Mouse (Mus musculus) limb, embryonic 13.5 days (tissue): ENCODE results near the gene Stat4. TPM values are rescaled to one million over a fixed set of nuclear protein-coding genes. Genes with fewer than 3 reads are reported as not detected.

Source experiments
- ATAC-seq: fragments of 200-750 bp; cut with Nextera tagmentation; 2 replicates; pipeline ENCODE4 v1.8.0; 2017; ENCODE audit warnings: low read depth, moderate number of reproducible peaks, moderate TSS enrichment; ENCODE audit not compliant: low FRiP score
- H3K27ac ChIP-seq: fragments of 300-500 bp; sonication (generic); 2 replicates; pipeline ENCODE4 v1.5.1; 2015; ENCODE audit warnings: inconsistent platforms, mild to moderate bottlenecking, moderate library complexity
- H3K27me3 ChIP-seq: fragments of 300-500 bp; sonication (generic); 2 replicates; pipeline ENCODE4 v1.6.1; 2015; ENCODE audit warnings: mild to moderate bottlenecking, inconsistent platforms
- H3K36me3 ChIP-seq: fragments of 300-500 bp; sonication (generic); 2 replicates; pipeline ENCODE4 v1.6.1; 2015; ENCODE audit warnings: inconsistent platforms, mild to moderate bottlenecking, moderate library complexity
- H3K4me1 ChIP-seq: fragments of 300-500 bp; sonication (generic); 2 replicates; pipeline ENCODE4 v1.6.1; 2015; ENCODE audit warnings: inconsistent platforms
- H3K4me2 ChIP-seq: fragments of 300-500 bp; sonication (generic); replicated peaks from 2 replicates; pipeline ENCODE4 v1.6.1; 2015; ENCODE audit warnings: inconsistent platforms, mild to moderate bottlenecking, moderate library complexity
- H3K4me3 ChIP-seq: fragments of 300-500 bp; sonication (generic); 2 replicates; pipeline ENCODE4 v1.5.1; 2015; ENCODE audit warnings: moderate library complexity, mild to moderate bottlenecking, inconsistent platforms
- H3K9ac ChIP-seq: fragments of 300-500 bp; sonication (generic); 2 replicates; pipeline ENCODE4 v1.6.1; 2015; ENCODE audit warnings: mild to moderate bottlenecking, inconsistent platforms
- H3K9me3 ChIP-seq: fragments of 300-500 bp; sonication (generic); 2 replicates; pipeline ENCODE4 v1.6.1; 2016; ENCODE audit warnings: inconsistent platforms
- WGBS: fragments of 180-500 bp; shearing (Covaris S2); methylation state at CpG from one replicate; pipeline ENCODE4 v1.1.7; 2015; 5-methylcytosine and 5-hydroxymethylcytosine counted together
- polyA plus RNA-seq: library from polyadenylated mRNA; unstranded; fragments of >200 nt; fragmentation: Nextera tagmentation; extraction: Ambion mirVana; gene quantifications from 2 replicates; pipeline ENCODE4 v1.2.1, GENCODE M21; 2015

The Stat4 gene
- polyA plus RNA-seq, 1 experiment from 2014 or later = 1.3 TPM

- Histone ChIP-seq H3K9ac (peak overlapping the region; percentile 58), H3K27me3 (no peaks in the 10 kb centered on the region), H3K4me3 (peak overlapping the region; percentile 39), H3K36me3 (no peaks in the 10 kb centered on the region), H3K9me3 (no peaks in the 10 kb centered on the region), H3K4me1 (peaks cover 7% of the 10 kb centered on the region; the same call in 1 of the 2 replicates), H3K4me2 (peak overlapping the region; percentile 67), H3K27ac (peak overlapping the region; percentile 66; the same call in 1 of the 2 replicates)
- peak; percentile 96 for ATAC-seq
- WGBS = under 1% methylated on average over 32 of the region's 32 CpGs
These were observed 126.7 kb downstream of the Stat4 start for GRCm38 (mm10) chr1:52113666-52114069.

GRCm38 (mm10) chr1:52116441-52116840 lies 129.5 kb downstream of the Stat4 start:
- 75% methylated on average over 3 of the region's 3 CpGs for WGBS
- peaks cover 19% of the 10 kb centered on the region for H3K4me1 ChIP-seq

GRCm38 (mm10) chr1:52117777-52118176 lies 130.8 kb downstream of the Stat4 start:
- Histone ChIP-seq H3K9me3 (no peaks in the 10 kb centered on the region), H3K4me2 (no peak overlapping the region), H3K27me3 (no peaks in the 10 kb centered on the region), H3K27ac (no peak overlapping the region), H3K36me3 (no peaks in the 10 kb centered on the region), H3K4me1 (peaks cover 19% of the 10 kb centered on the region), H3K9ac (no peak overlapping the region), H3K4me3 (no peak overlapping the region)
- 88% methylated on average over 1 of the region's 1 CpGs for WGBS
- ATAC-seq = no peak

More at GRCm38 (mm10) chr1:52116441-52116840, 129.5 kb downstream of the Stat4 start:
- Histone ChIP-seq H3K36me3 (no peaks in the 10 kb centered on the region), H3K4me2 (no peak overlapping the region), H3K27ac (no peak overlapping the region), H3K9ac (no peak overlapping the region), H3K27me3 (no peaks in the 10 kb centered on the region), H3K4me3 (no peak overlapping the region), H3K9me3 (no peaks in the 10 kb centered on the region)
- no peak for ATAC-seq

- 5% methylated on average over 37 of the region's 37 CpGs for WGBS
These were observed 132.1 kb downstream of the Stat4 start, which contains the start of gene Stat1 for GRCm38 (mm10) chr1:52118860-52119591. Gene Stat1, plus strand, starts transcription at chr1:52119440.

GRCm38 (mm10) chr1:52119691-52120090 lies 132.7 kb downstream of the Stat4 start:
- Histone ChIP-seq H3K4me2 (peak overlapping the region; percentile 87), H3K36me3 (peaks cover 2% of the 10 kb centered on the region; the same call in 1 of the 2 replicates), H3K27ac (no peak overlapping the region), H3K4me1 (peaks cover 15% of the 10 kb centered on the region), H3K9me3 (no peaks in the 10 kb centered on the region), H3K4me3 (peak overlapping the region; percentile 89), H3K9ac (peak overlapping the region; percentile 82), H3K27me3 (no peaks in the 10 kb centered on the region)
- WGBS = 0% methylated on average over 20 of the region's 20 CpGs
- peak; percentile 38; the same call in 1 of the 2 replicates for ATAC-seq

More at GRCm38 (mm10) chr1:52118860-52119591, 132.1 kb downstream of the Stat4 start, which contains the start of gene Stat1:
- peak within 1 kb of the TSS; percentile 82 for H3K9ac ChIP-seq
- peak; percentile 96 for ATAC-seq
- H3K4me2 ChIP-seq = peak within 1 kb of the TSS; percentile 87
- peak within 1 kb of the TSS; percentile 0; the same call in 1 of the 2 replicates for H3K27ac ChIP-seq
- no peaks in the 10 kb centered on the region for H3K9me3 ChIP-seq
- peak within 1 kb of the TSS; percentile 89 for H3K4me3 ChIP-seq
- H3K4me1 ChIP-seq = peaks cover 15% of the 10 kb centered on the region
- H3K27me3 ChIP-seq = no peaks in the 10 kb centered on the region
- peaks cover 2% of the 10 kb centered on the region; the same call in 1 of the 2 replicates for H3K36me3 ChIP-seq

GRCm38 (mm10) chr1:52120191-52120590 lies 133.2 kb downstream of the Stat4 start:
- ATAC-seq = no peak
- no peaks in the 10 kb centered on the region for H3K27me3 ChIP-seq
- peak overlapping the region; percentile 87 for H3K4me2 ChIP-seq
- H3K9ac ChIP-seq = peak overlapping the region; percentile 31; the same call in 1 of the 2 replicates
- H3K36me3 ChIP-seq = peaks cover 2% of the 10 kb centered on the region; the same call in 1 of the 2 replicates
- peaks cover 15% of the 10 kb centered on the region for H3K4me1 ChIP-seq
- H3K4me3 ChIP-seq = peak overlapping the region; percentile 89
- WGBS = 34% methylated on average over 10 of the region's 10 CpGs
- no peaks in the 10 kb centered on the region for H3K9me3 ChIP-seq
- H3K27ac ChIP-seq = no peak overlapping the region

GRCm38 (mm10) chr1:52121052-52121451 lies 134.1 kb downstream of the Stat4 start:
- Histone ChIP-seq H3K4me3 (no peak overlapping the region), H3K4me1 (peaks cover 15% of the 10 kb centered on the region), H3K27ac (no peak overlapping the region), H3K4me2 (no peak overlapping the region), H3K9ac (no peak overlapping the region), H3K27me3 (no peaks in the 10 kb centered on the region), H3K9me3 (no peaks in the 10 kb centered on the region), H3K36me3 (peaks cover 9% of the 10 kb centered on the region)
- 86% methylated on average over 3 of the region's 3 CpGs for WGBS
- ATAC-seq = no peak

- 70% methylated on average over 3 of the region's 3 CpGs for WGBS
- Histone ChIP-seq H3K4me2 (no peak overlapping the region), H3K4me3 (no peak overlapping the region), H3K9ac (no peak overlapping the region), H3K9me3 (no peaks in the 10 kb centered on the region), H3K4me1 (peaks cover 9% of the 10 kb centered on the region), H3K27me3 (no peaks in the 10 kb centered on the region), H3K27ac (no peak overlapping the region), H3K36me3 (peaks cover 27% of the 10 kb centered on the region)
- no peak for ATAC-seq
These were observed 137.9 kb downstream of the Stat4 start for GRCm38 (mm10) chr1:52124818-52125217.

GRCm38 (mm10) chr1:52127350-52127749 lies 140.4 kb downstream of the Stat4 start:
- no peaks in the 10 kb centered on the region for H3K9me3 ChIP-seq
- no peak overlapping the region for H3K9ac ChIP-seq
- no peak for ATAC-seq
- H3K27me3 ChIP-seq = no peaks in the 10 kb centered on the region
- H3K4me1 ChIP-seq = no peaks in the 10 kb centered on the region
- H3K4me3 ChIP-seq = no peak overlapping the region
- peaks cover 30% of the 10 kb centered on the region for H3K36me3 ChIP-seq
- H3K27ac ChIP-seq = no peak overlapping the region
- H3K4me2 ChIP-seq = no peak overlapping the region
- WGBS = 91% methylated on average over 6 of the region's 6 CpGs

GRCm38 (mm10) chr1:52129794-52130193 lies 142.8 kb downstream of the Stat4 start:
- Histone ChIP-seq H3K27ac (no peak overlapping the region), H3K4me1 (no peaks in the 10 kb centered on the region), H3K36me3 (peaks cover 29% of the 10 kb centered on the region), H3K4me3 (no peak overlapping the region), H3K27me3 (no peaks in the 10 kb centered on the region), H3K4me2 (no peak overlapping the region), H3K9me3 (no peaks in the 10 kb centered on the region), H3K9ac (no peak overlapping the region)
- ATAC-seq = no peak
- WGBS = 48% methylated on average over 6 of the region's 6 CpGs

GRCm38 (mm10) chr1:52131787-52132377 lies 144.9 kb downstream of the Stat4 start:
- Histone ChIP-seq H3K4me1 (no peaks in the 10 kb centered on the region), H3K4me3 (no peak overlapping the region), H3K27ac (no peak overlapping the region), H3K4me2 (no peak overlapping the region), H3K36me3 (peaks cover 18% of the 10 kb centered on the region), H3K9ac (no peak overlapping the region), H3K9me3 (no peaks in the 10 kb centered on the region), H3K27me3 (no peaks in the 10 kb centered on the region)
- 74% methylated on average over 11 of the region's 11 CpGs for WGBS
- ATAC-seq = no peak

- Histone ChIP-seq H3K4me3 (no peak overlapping the region), H3K27me3 (no peaks in the 10 kb centered on the region), H3K9ac (no peak overlapping the region), H3K4me1 (no peaks in the 10 kb centered on the region), H3K27ac (no peak overlapping the region), H3K9me3 (no peaks in the 10 kb centered on the region), H3K36me3 (peaks cover 23% of the 10 kb centered on the region), H3K4me2 (no peak overlapping the region)
- 79% methylated on average over 8 of the region's 8 CpGs for WGBS
- ATAC-seq = no peak
These were observed 146.3 kb downstream of the Stat4 start for GRCm38 (mm10) chr1:52133254-52133653.
